Mouse (Mus musculus) ES-Bruce4 (cell line): Measurements from ENCODE around the gene Pla2g2c.

Experiments used
- EP300 ChIP-seq: IDR thresholded peaks from 2 replicates; pipeline ENCODE4 v1.6.1; 2011; ENCODE audit warnings: low read depth, low read length; ENCODE audit not compliant: insufficient read depth
- POLR2A ChIP-seq: IDR thresholded peaks from one replicate; pipeline ENCODE4 v1.8.1; 2011; ENCODE audit warnings: low read length; ENCODE audit not compliant: insufficient read depth

DNA sequence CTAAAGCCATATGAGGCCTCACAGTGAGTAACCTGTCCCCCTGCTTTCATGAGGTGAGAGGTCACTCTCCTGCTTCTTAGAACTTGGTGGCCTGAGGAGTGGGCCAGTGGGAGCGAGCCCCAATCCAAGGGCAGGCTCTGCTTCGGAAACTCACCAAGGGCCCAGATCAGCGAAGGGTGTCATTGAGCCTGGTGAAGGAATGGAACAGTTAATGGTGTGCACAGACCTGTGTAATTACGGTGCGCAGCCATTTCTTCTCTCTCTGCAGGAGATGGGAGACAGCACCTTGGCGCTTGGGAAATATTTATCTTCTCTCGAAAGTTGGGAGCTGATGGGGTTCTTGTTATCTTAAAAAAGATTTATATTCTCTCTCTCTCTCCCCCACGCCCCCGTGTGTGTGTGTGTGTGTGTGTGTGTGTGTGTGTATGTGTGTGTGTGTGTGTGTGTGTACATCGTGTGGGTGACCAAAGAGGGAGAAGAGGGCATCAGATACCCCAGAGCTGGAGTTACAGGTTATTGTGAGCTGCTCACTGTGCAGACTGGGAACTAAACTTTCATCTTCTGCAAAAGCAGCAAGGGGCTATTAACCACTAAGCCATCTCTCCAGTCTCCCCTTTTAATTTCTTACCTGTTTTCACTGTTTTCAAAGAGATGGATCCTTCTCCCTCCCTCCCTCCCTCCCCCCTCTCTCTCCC lies 27.3 kb upstream of the Pla2g2c start:
- no peak for TF ChIP-seq EP300
- no peak for TF ChIP-seq POLR2A
